Mouse (Mus musculus) heart, adult 11 months (tissue): Measurements from ENCODE around the gene Psmc5.
A peak's percentile ranks its signal among the peaks of the same experiment; 100 is the strongest.

Source experiments
- DNase-seq: peaks from one replicate; pipeline ENCODE4 v3.0.0; 2022

The Psmc5 gene

GRCm38 (mm10) chr11:106255685-106256451 is at the start of gene Psmc5, which contains the start of gene Ftsj3:
Gene Psmc5 (plus strand): TSS chr11:106256154.
Gene Ftsj3 (minus strand): TSS chr11:106256079.
- DNase-seq, result peak; percentile 99

GRCm38 (mm10) chr11:106212771-106213170 is 43.2 kb upstream of the Psmc5 start:
- peak; percentile 86 for DNase-seq

GRCm38 (mm10) chr11:106214856-106215255 is 41.1 kb upstream of the Psmc5 start:
- DNase-seq, result peak; percentile 91

DNA sequence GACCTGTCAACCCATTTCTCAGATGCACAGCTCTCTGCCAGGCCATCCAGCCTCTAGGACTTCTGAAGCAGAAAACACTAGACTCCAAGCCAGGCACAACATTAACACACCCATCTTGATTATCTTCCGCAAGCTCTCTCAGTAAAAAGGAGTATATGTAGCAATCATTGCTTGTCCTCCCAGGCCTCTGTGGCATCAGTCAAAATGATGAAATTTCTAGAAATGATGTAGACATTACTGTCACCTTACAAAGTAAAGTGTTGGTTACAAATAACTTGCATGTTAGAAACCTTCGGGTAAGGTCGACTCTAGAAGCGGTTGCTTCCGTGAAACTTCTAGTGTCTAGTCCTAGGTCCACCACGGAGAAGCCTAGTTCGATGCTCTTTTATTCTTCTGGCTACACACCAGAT is 40.5 kb upstream of the Psmc5 start:
- peak; percentile 64 for DNase-seq

GRCm38 (mm10) chr11:106215927-106216729 is 39.8 kb upstream of the Psmc5 start, which contains the start of gene Ccdc47:
Gene Ccdc47 (minus strand): TSS chr11:106216344.
- DNase-seq, result peak; percentile 100

DNA sequence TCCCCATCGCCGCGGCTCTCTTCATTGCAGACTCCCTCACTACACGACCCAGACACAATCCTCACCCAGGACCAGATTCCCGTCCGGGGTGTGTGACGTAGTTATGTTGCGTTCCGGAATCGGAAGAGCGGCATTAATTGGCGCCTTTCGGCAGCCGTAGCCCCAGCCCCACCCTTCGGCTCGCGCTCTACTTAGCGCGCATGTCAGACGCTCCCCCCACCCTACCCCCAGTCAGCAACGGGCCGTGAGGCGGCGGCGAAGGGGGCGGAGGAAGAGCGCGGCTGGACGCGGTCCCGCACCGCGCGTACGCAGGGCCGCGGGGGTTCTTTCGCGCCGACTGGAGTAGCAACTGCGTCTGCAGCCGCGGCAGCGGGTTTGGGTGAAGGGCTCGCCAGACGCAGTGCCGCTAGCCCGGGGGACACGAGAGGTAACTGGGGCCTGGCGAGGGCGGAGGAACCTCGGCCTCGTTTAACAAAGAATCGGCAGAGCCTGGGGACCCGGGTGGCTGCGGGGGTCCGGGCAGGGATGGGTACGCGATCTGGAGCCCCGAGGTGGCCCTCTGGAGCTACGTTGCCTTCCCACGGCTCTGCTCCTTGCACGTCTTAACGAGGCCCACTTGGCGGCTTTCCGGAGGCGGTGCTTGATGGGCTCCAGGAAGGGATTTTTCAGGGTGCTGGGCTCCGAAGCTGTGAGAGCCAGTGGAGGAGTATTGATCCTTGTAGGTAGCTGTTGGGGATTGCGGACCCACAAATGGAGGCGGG is 39.0 kb upstream of the Psmc5 start, which contains the start of gene Ddx42:
Ddx42 (plus strand) TSS at position 197 of the 761 bp plus-strand sequence.
- peak; percentile 99 for DNase-seq

GRCm38 (mm10) chr11:106220603-106221002 is 35.4 kb upstream of the Psmc5 start:
- DNase-seq, result no peak

- DNase-seq, result peak; percentile 29
Observed at GRCm38 (mm10) chr11:106233978-106234377, 22.0 kb upstream of the Psmc5 start.

DNA sequence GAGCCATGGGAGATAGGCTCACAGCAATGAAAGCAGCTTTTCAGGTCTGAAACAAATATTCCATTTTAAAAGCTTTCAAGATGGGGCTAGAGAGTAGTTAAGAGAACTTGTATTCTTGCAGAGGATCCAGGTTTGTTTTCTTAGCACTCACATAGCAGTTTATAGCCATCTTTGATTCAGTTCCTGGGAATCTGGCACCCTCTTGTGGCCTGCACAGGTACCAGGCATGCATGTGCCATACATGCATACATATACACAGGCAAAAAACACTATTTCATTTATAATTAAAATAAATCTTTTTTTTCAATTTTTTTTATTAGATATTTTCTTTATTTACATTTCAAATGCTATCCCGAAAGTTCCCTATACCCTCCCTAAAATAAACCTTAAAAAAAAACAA is 9.1 kb upstream of the Psmc5 start:
- peak; percentile 66 for DNase-seq

DNA sequence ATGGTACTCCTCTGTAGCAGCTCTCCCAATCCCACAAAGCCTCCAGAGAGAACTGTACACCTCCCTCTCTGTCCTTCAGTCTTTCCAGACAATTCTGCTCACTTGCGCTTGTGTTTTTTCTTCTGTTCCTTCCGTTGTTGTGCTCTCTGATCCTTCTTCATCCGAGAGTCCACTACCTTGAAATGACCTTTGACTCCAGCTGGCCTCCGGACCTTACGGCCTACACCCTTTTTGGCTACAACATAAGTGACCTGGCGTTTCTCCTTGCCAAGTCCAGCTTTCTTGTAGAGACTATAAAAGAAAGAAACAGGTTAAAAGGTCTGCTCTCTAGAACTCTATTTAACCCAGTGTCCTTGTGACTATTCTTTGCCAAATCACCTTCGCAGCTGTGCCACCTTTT is 6.6 kb upstream of the Psmc5 start:
- DNase-seq, result peak; percentile 68

- DNase-seq, result no peak
Observed at GRCm38 (mm10) chr11:106254767-106255166, 1.2 kb upstream of the Psmc5 start.

DNA sequence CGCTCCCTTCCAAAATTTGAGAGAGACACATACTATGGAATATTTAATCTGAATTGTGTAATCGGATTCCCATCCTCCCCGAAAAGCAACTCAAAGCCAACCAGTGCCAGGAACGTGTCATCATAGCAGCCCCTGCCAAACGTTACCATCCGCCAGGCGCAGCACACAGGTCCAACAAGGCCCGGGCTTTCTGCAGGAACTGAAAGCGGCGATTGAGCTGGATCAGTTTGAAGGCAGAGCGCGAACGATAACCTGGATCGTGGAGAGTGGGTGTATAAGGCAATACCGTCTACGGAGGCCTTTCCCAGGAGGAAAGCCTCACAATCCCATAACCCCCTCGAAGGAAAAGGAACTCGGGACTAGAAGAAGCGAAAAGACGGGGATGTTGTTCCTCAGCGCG is 780 bp upstream of the Psmc5 start:
- DNase-seq, result peak; percentile 95

- DNase-seq, result peak; percentile 80
Observed at GRCm38 (mm10) chr11:106256775-106257174, 821 bp downstream of the Psmc5 start.

GRCm38 (mm10) chr11:106260826-106261450 is 5.0 kb downstream of the Psmc5 start:
- peak; percentile 75 for DNase-seq

DNA sequence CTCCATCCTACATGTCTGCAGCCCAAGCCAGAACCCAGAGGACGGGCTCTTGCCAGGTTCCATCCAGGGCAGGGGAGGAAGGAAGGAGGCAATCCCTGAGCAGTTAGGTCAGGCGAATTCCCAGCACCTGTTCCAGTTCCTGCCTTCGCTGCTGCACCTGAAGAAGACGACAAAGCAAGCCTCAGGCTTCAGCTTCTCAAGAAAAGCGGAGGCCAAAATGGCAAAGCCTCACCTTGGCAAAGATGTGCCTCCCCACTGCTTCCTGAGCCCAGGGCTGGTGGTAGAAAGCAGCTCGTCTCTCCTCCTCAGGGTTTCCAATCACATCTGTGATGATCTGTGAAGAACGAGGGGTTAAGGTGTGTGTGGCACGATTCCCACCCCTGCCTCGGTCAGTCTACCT is 8.0 kb downstream of the Psmc5 start:
- no peak for DNase-seq

DNA sequence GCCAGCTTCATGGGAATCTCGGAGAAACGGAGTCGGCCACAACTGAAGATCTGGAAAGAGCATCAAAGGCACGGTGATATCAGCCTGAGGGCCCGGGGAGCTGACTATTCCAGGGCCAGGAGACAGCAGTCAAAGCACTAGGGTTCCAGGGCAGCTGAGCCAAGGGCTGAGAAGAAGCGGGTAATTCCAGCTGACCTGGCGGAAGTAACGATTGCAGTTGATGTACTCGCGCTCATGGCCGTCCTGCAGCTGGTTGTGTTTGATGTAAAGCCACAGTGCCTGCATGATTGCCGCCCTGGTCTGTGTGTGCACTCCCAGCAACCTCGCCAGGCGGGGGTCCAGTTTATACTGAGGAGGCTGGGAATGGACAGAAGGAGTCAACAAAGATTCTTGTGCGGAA is 9.0 kb downstream of the Psmc5 start:
- DNase-seq, result no peak

- DNase-seq, result peak; percentile 89
Observed at GRCm38 (mm10) chr11:106265570-106265969, 9.6 kb downstream of the Psmc5 start.

- no peak for DNase-seq
Observed at GRCm38 (mm10) chr11:106266431-106266830, 10.5 kb downstream of the Psmc5 start.

DNA sequence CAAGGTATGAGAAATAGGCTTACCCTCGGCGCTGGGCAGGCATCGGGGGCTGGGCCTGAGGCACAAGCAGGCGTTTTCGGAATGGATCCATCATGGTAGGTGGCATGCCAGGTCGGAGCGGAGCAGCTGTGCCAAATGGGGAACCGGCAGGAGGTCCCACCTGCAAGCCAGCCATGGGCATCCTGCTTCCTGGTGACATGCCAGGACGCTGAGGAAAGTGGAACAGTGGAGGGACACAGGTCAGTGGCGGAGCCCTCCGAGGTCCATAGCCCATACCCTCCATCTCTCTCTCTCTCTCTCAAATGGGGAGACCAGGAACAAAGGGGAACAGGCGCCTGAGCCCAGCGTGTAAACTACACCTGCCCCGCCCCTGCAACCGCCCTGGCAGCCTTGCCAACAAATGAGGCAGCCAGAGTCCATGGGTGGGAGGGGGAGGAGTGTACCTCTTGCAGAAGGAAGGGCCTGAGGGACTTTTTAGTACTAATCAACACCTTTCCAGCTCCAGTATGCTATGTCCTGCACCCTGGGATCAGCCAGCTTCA is 11.4 kb downstream of the Psmc5 start:
- peak; percentile 96 for DNase-seq

DNA sequence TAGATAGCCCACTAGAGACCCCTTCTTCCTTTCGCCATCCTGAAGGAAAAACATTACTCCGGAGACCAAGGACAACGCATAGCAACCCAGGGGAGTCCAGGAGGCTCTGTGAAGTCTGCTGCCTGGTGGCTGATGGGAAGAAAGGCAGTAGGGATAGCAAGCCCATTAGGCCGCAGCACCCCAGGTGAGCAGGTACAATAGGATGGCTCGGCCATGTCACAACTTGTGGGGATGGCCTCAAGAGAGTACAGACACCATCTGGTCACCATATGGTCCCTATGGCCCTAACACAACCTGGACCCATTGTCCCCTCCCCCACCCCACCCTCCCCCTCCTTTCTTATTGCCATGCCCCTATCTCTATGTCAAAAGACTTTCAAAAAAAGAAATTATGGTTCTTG is 11.9 kb downstream of the Psmc5 start:
- DNase-seq, result peak; percentile 95

GRCm38 (mm10) chr11:106268326-106269059 is 12.5 kb downstream of the Psmc5 start:
- DNase-seq, result peak; percentile 99

DNA sequence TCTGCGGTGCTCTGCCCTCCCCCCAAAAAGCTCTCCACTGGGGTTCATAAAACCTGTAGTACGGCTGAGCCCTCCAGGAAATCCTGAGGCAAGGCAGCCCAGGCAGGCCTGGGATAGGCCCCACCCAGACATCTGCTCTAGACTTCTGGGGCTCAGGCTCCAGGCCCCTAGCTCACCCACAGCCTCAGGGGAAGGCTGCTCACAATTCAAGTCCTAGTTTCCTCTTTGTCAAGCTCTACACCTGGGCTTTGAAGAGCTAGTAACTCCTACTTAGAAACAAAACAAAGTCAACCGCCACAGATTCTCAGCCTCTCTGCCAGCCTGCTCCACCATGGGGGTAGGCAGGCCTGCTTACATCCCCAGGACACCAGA is 13.1 kb downstream of the Psmc5 start:
- DNase-seq, result peak; percentile 95
